Mouse (Mus musculus) layer of hippocampus, adult 2 months (tissue): ENCODE measurements around the gene Gm49396. TPM values are rescaled to one million over a fixed set of nuclear protein-coding genes. Genes with fewer than 3 reads are reported as not detected.
A peak's percentile ranks its signal among the peaks of the same experiment; 100 is the strongest.

Source experiments
- DNase-seq, 2 experiments: peaks; one replicate each; pipeline ENCODE4 v3.0.0; 2022; ENCODE audit warnings: low spot score in 2 of 2
- H3K27ac ChIP-seq: fragments of 200-600 bp; 2 replicates; pipeline ENCODE4 v1.8.1; 2022
- H3K4me3 ChIP-seq: fragments of 200-600 bp; 2 replicates; pipeline ENCODE4 v1.8.1; 2022; ENCODE audit warnings: mild to moderate bottlenecking
- CTCF ChIP-seq: fragments of 200-600 bp; conservative IDR thresholded peaks from 2 replicates; pipeline ENCODE4 v1.8.1; 2022; ENCODE audit warnings: antibody characterized with exemption, mild to moderate bottlenecking, moderate library complexity
- total RNA-seq, 2 experiments: library from RNA; stranded (reverse); gene quantifications; 2 replicates each; pipeline ENCODE4 v1.2.3; 2021

Gene Gm49396
- total RNA-seq, 2 experiments from 2014 or later, result 9.0 to 11.4 TPM

DNA sequence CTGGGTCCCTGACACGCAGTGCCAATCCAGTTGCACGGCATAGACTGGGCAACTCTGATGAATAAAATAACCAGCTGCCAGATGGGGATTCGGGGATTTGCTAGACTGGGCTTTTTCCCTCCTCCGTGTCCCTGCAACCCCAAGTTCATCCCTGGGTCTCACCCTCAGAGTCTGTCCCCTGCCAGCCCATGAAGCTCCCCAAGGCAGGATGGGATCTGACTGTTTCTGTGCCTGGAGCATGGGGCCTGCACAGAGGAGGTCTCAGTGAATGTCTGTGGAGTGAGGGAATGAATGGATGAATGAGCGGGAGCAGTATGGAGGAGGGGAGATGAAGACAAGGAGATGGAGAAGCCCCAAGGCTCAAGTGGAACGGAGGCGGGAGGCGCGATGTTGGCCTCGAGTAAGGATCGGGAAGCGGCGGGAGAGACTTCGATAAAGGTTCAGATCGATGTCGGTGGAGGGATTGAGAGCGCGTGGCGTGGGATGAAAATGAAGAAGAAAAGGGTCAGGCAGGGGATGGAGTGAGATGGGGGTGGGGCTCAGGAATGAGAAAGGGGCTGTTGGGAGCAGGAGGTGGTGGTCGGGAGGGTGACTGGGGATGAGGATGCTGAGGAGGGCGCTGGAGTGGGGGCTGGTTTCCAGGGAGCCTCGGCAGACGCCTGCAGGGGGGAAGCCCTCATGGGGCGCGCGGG is 29.1 kb upstream of the Gm49396 start:
- Histone ChIP-seq H3K27ac (peak overlapping the region; percentile 90), H3K4me3 (peak overlapping the region; percentile 75)
- no peak for TF ChIP-seq CTCF
- DNase-seq, result no peak

DNA sequence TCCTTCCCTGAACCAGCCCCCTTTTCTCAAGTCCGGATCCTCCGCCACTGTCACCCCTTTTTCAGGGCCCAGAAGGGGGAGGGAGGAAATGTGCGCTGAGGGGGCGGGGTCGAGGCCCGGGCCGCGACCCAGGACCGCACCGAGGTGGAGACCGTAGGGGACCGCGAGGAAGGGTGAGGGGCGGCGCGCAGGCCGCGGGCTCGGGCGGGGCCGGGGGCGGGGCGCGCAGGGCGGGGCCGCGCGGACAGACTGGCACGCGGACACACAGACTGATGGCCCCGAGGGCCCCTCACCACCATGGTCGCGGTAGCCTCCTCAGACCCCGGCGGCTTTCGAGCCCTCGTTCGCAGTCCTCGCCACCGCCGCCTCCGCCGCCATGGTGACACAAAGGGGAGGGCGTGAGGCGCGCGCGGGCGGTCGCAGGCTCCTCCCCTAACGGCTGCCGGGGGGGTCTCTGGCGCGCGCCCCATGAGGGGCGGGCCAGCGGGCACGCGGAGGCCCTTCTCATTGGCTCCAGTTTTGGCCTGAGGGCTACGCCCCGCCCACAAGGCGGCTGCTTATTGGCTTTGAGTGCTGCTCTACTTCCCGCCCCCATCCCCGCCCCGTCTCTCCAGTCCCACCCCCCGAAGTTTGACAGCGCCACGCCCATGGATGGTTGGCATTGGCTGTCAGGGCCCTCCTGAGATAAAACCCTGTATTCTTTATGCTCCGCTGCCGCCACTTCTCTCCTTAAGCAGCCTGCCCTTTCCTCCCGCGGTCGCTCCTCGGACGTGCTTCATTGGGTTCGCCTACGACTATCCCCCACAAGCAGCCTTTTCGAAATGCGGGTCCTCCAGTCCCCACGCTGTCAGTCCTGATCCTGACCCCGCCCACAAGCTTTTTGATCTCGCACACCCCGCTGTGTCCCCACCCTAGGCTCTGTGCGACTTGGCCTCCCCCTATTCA is 28.2 kb upstream of the Gm49396 start, which contains the start of gene Arhgap33:
Gene Arhgap33 (minus strand): TSS at position 428 of the 945 bp plus-strand sequence.
- Histone ChIP-seq H3K4me3 (peak within 1 kb of the TSS; percentile 75), H3K27ac (peak within 1 kb of the TSS; percentile 90)
- TF ChIP-seq CTCF, result no peak
- peak; percentile 95 to 96 for DNase-seq

DNA sequence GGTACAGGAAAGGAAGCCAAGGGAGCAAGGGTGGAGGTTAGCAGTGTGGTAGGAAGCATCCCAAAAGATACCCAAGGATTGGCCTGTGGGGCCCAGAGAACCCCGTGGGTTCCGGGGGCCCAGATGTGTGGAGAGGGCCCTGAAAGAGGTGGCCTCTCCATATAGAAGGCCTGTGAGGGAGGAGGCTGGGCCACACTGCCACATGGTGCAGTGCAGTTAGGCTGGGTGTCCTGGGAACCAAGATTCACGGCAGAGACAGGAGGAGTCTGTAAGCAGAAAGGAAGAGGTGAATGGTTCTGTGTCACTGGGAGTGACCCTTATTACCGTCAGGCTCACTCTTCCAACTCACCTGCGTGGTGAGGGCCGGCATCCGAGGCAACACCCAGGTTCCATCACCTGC is 22.6 kb upstream of the Gm49396 start:
- H3K27ac ChIP-seq, result no peak overlapping the region
- H3K4me3 ChIP-seq, result no peak overlapping the region
- no peak for DNase-seq
- no peak for TF ChIP-seq CTCF

DNA sequence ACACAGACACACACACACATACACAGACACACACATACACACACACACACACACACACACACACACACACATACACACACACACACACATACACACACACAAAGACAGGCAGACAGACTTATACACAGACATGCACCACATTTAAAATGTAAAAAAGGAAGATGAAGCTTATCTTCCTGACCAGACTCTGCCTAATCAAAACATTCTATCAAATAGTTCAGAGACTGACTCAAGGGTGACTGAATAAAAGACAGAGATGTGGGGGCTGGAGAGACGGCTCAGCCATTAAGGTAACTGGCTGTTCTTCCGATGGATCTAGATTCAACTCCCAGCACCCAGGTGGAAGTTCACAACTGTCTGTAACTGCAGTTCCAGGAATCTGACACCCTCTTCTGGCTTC is 18.8 kb upstream of the Gm49396 start:
- no peak for TF ChIP-seq CTCF

GRCm38 (mm10) chr7:30549880-30550279 is 13.3 kb upstream of the Gm49396 start:
- DNase-seq, result no peak
- Histone ChIP-seq H3K27ac (no peak overlapping the region), H3K4me3 (no peak overlapping the region)
- no peak for TF ChIP-seq CTCF

More for the DNA sequence above, 18.8 kb upstream of the Gm49396 start:
- no peak for DNase-seq
- Histone ChIP-seq H3K27ac (no peak overlapping the region), H3K4me3 (no peak overlapping the region)

DNA sequence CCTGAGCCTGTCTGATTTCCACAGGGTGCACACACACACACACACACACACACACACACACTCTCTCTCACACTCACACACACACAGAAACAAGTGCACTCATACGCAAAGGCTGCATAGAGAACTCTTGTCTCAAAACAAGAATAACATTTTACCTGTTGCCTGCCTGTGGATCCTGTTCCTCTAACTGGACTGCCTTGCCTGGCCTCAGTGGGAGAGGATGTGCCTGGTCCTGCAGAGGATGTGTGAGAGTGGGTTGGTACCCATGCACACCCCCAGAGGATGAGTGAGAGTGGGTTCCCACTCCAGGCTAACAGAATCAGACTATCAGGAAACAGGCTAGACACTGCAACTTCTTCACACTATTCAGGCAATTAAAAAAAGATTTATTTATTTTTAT is 12.5 kb upstream of the Gm49396 start:
- DNase-seq, result no peak

DNA sequence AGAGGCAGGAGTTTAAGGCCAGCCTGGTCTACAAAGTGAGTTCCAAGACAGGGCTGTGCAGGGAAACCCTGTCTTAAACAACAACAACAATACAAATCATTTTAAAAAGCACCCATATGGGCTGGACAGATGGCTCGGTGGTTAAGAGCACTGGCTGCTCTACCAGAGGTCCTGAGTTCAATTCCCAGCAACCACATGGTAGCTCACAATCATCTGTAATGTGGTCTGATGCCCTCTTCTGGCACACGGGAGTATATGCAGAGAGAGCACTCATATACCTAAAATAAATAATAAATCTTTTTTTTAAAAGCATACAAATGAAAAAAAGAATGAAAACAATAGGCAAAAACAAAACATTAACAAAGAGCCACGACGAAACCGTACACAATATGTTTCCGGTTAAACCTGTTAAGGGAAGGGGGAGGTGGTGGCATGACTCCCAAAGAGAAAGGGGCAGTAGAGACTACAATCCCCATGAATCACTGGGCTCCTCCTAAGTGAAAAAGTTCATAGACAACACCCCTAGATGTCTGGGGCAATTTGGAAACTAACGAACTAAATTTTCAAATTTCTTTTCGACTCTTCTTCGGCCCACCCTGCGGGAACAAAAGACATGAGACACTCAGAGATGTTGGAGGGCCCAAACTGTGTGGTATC is 11.6 kb upstream of the Gm49396 start:
- no peak for DNase-seq
- TF ChIP-seq CTCF, result peak; percentile 85
- H3K27ac ChIP-seq, result peak overlapping the region; percentile 97
- peak overlapping the region; percentile 69 for H3K4me3 ChIP-seq

More for the DNA sequence above, 12.5 kb upstream of the Gm49396 start:
- no peak for TF ChIP-seq CTCF
- Histone ChIP-seq H3K4me3 (no peak overlapping the region), H3K27ac (no peak overlapping the region)

DNA sequence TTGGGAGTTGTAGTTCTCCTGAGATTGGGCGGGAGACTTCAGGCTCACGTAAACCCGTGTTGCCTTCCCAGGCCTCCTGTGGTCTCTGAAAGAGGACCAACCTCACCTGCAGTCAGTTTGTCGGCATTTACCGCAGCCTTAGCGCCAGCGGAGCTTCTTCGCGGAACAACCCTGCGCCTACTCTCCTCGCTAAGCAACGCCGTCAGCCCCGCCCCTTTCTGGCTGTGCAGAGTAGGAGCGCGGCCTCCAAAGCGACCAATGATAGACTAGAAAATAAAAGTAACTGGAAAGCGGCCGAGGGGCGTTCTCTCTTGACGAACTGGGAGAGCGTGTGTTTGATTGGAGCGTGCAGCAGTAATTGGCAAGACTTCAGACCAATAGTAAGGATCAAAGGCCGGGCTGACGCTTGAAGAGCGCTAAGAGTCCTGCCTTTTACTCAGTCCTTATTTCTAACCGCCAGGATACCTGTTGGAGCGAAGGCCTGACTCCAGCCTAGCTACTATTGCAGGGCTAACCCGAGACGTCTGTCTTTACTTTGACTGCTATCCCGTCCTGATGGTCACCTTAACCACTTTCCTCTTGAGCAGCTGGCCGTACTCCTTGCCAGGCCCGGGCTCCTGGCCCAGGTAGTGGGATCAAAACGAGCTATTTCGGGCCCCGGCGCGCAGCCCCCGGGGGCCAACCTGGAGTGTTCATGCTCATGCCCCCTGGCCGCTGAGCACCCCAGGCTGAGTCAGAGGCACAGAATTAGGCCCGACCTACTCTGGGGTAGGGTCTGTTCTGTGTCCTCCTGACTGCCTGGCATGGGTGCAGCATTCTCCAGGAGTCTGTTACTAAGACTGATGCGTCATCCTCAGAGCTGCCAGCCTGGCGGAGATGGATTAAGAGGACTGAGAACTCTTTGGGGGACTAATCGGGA is 10.8 kb upstream of the Gm49396 start, which contains the start of the genes Hspb6 and Proser3:
Gene Hspb6 (plus strand): TSS at position 77 of the 919 bp plus-strand sequence.
Gene Proser3 (minus strand): TSS at position 198 of the 919 bp plus-strand sequence.
- Histone ChIP-seq H3K27ac (peak within 1 kb of the TSS; percentile 97), H3K4me3 (peak within 1 kb of the TSS; percentile 69)
- DNase-seq, result peak; percentile 93 to 98
- TF ChIP-seq CTCF, result 0 out of 2 replicates have a peak, but pooled peaks have one; percentile 26

DNA sequence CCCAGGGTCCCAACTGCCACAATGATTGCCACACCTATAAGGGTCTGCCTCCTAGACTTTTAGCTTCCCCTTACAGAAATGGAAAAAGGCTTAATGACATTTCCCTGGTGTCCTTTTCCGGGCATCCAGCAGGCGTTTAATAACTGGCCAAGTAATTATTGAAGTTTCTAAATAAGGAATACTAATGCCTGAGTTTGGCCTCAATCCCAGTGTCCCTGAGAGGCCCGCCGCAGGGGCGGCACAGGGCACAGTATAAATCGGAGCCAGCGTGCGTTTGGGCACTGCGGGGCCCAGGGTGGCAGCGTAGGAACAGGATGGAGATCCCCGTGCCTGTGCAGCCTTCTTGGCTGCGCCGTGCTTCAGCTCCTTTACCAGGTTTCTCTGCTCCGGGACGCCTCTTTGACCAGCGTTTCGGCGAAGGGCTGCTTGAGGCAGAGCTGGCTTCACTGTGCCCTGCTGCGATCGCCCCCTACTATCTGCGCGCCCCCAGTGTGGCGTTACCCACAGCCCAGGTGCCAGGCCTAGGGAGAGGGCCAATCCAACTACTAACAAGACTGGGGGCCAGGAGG is 10.0 kb upstream of the Gm49396 start:
- H3K4me3 ChIP-seq, result peak overlapping the region; percentile 69
- peak overlapping the region; percentile 97 for H3K27ac ChIP-seq
- no peak; the same call in 1 of the 2 replicates for TF ChIP-seq CTCF
- DNase-seq, result no peak

DNA sequence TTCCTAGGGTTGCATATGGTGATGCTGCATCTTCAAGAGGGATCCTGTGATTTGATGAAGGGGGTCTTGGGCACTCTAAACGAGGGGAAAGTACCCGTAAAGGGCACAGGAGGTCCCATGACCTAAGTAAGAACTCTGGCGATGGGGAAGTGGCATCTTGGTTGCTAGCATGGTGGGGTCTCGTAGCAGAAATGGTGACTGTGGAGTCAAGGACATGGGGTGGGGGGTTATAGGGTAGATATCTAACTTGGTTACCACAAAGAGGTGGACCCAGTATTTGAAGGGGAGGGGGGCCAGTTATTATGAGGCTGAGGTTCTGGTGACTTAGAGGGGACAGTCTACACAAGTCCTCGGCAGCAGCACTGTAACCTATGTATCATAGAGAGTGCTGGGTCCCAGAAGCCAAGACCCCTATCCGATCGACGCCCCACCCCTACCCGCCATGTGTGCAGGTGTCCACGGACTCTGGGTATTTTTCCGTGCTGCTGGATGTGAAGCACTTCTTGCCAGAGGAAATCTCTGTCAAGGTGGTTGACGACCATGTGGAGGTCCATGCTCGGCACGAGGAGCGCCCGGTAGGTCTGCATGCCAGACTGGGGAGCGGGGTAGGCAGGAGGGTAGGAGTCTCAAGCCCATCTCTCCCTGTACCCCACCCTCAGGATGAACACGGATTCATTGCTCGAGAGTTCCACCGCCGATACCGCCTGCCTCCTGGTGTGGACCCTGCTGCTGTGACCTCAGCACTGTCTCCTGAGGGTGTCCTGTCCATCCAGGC is 9.1 kb upstream of the Gm49396 start:
- Histone ChIP-seq H3K27ac (peak overlapping the region; percentile 97; the same call in 1 of the 2 replicates), H3K4me3 (no peak overlapping the region)
- no peak for DNase-seq
- TF ChIP-seq CTCF, result no peak
